Mouse (Mus musculus): ENCODE results near the gene Rnase2b. TPM values are rescaled to one million over a fixed set of nuclear protein-coding genes. Genes with fewer than 3 reads are reported as not detected.
A peak's percentile ranks its signal among the peaks of the same experiment; 100 is the strongest.
"Not testable (repeated sequence)": the region's sequence is repeated elsewhere in the genome, so short reads cannot be mapped to it uniquely, and the experiment has no call there.

Rnase2b gene
- polyA plus RNA-seq (2012; ENCODE audit: insufficient read depth, insufficient read length, missing spikeins) = not detected in 2 replicates

DNA sequence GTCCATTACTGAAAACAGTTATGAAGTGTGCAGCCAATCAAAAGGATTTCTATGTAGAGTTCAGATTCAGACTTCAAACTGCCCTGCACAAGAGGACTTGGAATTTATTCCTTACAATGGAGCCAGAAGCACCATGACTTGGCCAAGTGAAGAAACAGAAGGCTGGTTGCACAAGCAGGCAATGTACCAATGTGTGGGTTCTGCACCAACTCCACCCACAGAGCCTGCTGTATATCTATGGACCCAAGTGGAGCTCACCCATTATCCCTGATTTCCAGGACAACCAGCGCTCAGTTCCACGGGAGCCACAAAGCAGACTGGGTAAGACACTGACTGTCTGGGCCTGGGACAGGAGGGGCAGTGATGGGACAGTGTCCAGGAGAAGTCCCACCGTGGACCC, at the start of gene Rnase2b:
TSS of gene Rnase2b (plus strand) at position 285 of the 400 bp plus-strand sequence.
- Histone ChIP-seq H3K27ac (ENCODE audit: insufficient read depth, low read depth, low read length) (peak within 1 kb of the TSS; percentile 82), H3K4me1 (ENCODE audit: control insufficient read depth, insufficient read depth, low read length) (peaks cover 45% of the 10 kb centered on the region)
- not testable (repeated sequence) for H3K4me3 ChIP-seq (ENCODE audit: insufficient read depth, low read length)

DNA sequence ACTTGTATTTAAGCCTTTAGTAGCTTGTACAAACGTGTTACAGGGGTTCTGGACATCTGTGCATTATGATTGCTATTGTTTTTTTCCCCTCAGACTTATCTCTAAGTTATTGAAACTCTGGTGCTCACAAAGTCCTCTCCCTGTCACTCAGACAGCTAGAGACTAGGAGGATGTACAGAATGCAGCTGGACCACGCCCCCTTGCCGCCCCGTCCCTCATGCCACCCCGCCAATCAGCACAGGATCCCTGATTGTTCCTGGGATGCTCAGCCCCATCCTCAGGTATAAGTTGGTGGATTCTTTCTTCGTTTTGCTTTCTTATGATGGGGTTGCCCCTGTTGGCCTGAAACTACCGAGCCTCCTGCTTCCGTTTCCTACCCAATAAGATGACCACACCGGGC, 48.6 kb upstream of the Rnase2b start:
- Histone ChIP-seq H3K4me1 (ENCODE audit: control insufficient read depth, insufficient read depth, low read length) (peaks cover 7% of the 10 kb centered on the region), H3K27ac (ENCODE audit: insufficient read depth, low read depth, low read length) (no peak overlapping the region), H3K4me3 (ENCODE audit: insufficient read depth, low read length) (no peak overlapping the region)
- no peak for TF ChIP-seq CTCF (IDR thresholded peaks at IDR 0.05; ENCODE audit: low read depth, low read length)
- no peak for TF ChIP-seq POLR2A (IDR thresholded peaks at IDR 0.05; ENCODE audit: borderline replicate concordance, low read depth, low read length)

DNA sequence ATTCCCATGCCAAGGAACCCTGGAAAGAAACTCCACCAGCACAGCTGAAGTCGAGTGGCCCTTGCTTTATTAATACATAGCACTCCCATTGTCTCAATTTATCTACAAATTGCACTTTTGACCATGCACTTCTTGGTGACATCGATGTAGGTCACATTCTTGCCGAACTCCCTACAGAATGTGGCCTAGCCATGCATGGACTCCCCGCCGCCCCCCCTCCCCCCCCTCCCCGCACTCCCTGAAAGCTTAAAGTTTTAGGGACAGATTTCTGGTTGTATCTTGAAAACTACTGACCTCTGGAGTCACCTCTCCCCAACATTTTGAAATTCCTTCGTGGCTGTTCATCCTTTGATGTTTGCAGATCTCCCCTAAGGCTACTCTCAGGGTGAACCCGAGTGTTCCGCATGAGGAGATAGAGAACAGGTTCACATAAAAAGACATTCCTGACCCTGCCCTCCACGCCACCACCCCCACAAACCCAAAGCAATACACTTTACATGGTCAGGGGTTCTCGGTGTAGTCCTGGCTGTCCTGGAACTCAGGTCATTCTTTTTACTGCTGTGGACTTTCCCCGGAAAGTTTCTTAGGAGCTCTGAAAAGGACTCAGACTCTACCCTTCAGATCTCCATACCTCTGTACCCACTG, 48.0 kb upstream of the Rnase2b start, which contains the start of gene Eddm3b:
TSS of gene Eddm3b (plus strand) at position 511 of the 645 bp plus-strand sequence.
- Histone ChIP-seq H3K4me1 (ENCODE audit: control insufficient read depth, insufficient read depth, low read length) (peaks cover 7% of the 10 kb centered on the region), H3K27ac (ENCODE audit: insufficient read depth, low read depth, low read length) (no peak within 1 kb of the TSS), H3K4me3 (ENCODE audit: insufficient read depth, low read length) (no peak within 1 kb of the TSS)
- TF ChIP-seq CTCF (IDR thresholded peaks at IDR 0.05; ENCODE audit: low read depth, low read length) (no peak), POLR2A (IDR thresholded peaks at IDR 0.05; ENCODE audit: borderline replicate concordance, low read depth, low read length) (no peak)

DNA sequence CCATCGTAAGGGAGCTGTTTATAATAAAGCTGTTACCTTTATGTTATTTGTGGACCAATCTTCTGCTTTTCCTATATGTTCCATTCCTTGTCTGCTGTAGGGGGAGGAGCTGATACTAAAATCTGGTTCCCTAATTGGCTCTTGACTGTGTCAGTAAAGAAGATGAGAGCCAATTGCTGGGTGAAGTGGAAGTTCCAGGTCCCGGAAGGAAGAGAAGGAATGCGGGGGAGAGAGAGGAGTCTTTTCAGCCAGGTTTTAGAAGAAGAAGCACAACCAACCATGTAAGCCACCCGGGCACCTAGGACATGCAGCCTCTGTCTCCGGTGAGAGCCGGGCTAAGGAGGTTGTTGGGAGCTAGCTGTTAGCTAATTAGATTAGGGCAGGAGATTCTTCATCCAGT, 36.4 kb upstream of the Rnase2b start:
- Histone ChIP-seq H3K4me3 (ENCODE audit: insufficient read depth, low read length) (no peak overlapping the region), H3K27ac (ENCODE audit: insufficient read depth, low read depth, low read length) (no peak overlapping the region), H3K4me1 (ENCODE audit: control insufficient read depth, insufficient read depth, low read length) (peaks cover 21% of the 10 kb centered on the region)
- TF ChIP-seq CTCF (IDR thresholded peaks at IDR 0.05; ENCODE audit: low read depth, low read length) = no peak
- no peak for TF ChIP-seq POLR2A (IDR thresholded peaks at IDR 0.05; ENCODE audit: borderline replicate concordance, low read depth, low read length)

DNA sequence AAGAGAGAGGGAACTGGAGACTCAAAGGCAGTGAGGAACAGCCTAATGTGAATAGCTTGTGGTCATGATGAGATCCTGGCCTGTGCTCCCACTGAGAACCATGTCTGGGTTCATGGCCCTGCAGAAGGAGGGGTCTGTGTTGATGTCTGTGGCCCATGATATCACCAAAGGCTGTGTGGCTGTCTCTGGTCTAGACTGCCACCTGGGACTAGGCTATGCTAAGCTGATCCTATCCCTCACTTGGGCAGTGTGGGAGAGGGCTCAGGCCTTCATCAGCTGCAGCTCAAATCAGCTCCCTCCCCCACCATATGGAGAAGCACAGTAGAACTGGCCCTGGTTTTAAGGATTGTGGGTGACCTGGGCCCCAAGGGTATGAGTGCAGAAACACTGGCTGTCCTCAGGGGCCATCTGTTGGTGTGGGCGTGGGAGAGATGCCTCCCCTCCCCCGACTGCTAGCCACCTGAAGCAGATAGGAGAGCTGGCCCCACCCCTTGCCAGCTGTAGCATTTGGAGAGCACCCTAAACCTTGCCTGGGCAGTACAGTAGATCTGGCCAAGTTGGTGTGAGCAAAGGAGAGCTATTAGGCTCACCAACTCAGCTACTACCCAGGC, 34.3 kb upstream of the Rnase2b start:
- TF ChIP-seq POLR2A (IDR thresholded peaks at IDR 0.05; ENCODE audit: borderline replicate concordance, low read depth, low read length) (no peak), CTCF (IDR thresholded peaks at IDR 0.05; ENCODE audit: low read depth, low read length) (no peak)
- H3K27ac ChIP-seq (ENCODE audit: insufficient read depth, low read depth, low read length) = peak overlapping the region; percentile 68
- H3K4me1 ChIP-seq (ENCODE audit: control insufficient read depth, insufficient read depth, low read length) = peaks cover 27% of the 10 kb centered on the region
- no peak overlapping the region for H3K4me3 ChIP-seq (ENCODE audit: insufficient read depth, low read length)

DNA sequence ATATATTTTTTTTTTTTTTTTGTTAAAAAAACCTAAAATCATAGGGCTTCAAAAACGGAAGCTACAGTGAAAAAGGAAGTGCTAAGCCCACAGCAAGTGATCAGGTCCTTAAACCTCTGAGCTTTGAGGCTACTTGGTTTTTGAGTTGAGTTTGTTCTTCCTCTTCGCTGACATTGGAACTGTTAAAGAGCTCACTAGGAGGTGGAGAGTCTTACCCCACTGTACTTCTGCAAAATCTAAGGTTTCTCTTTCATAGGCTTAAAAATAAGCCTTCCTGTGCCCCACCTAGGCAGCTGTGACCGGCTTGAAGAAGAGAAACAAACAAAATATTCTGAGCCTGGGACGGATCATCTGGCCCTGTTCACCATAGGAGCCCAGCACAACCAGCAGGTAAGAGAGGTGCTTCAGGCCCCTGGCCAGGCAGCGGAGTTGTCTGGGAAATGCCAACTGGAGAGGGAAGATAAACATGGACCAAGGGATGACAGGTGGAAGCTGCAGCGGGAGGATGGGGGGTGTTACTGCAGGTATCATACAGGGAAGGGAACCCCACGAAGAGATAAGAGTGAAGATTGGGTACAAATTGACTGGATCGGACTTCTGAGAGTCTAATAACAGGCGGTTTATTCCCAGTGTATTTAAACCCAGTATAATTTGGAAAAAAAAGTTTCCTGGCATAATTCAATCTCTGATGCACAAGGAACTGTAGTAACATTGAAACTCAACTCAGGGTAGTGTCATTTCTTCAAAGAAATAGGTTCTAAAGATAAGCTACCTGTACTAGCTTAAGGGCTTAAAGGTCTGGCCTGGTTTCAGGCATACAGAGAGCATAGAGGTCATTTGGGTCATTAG, 33.1 kb upstream of the Rnase2b start:
- Histone ChIP-seq H3K4me3 (ENCODE audit: insufficient read depth, low read length) (peak overlapping the region; percentile 40), H3K4me1 (ENCODE audit: control insufficient read depth, insufficient read depth, low read length) (peaks cover 27% of the 10 kb centered on the region), H3K27ac (ENCODE audit: insufficient read depth, low read depth, low read length) (peak overlapping the region; percentile 83)
- no peak for TF ChIP-seq POLR2A (IDR thresholded peaks at IDR 0.05; ENCODE audit: borderline replicate concordance, low read depth, low read length)
- TF ChIP-seq CTCF (IDR thresholded peaks at IDR 0.05; ENCODE audit: low read depth, low read length) = no peak

DNA sequence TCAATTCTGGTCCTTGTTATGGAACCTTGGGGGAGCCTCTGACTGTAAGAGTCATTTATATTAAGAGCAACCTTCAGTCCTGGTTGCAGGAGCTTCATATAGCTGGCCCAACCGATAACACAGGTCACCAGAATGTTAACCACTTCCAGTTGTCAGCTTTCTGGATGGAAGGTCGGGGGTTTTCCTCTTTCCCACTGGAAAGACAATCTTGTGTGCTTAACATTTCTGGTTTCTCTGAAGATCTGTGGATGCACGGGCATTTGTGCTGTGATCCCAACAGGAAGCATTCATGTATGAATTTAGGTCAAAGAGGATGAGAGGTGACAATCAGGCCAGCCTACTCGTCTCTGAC, 32.5 kb upstream of the Rnase2b start:
- Histone ChIP-seq H3K27ac (ENCODE audit: insufficient read depth, low read depth, low read length) (peak overlapping the region; percentile 83), H3K4me1 (ENCODE audit: control insufficient read depth, insufficient read depth, low read length) (peaks cover 27% of the 10 kb centered on the region), H3K4me3 (ENCODE audit: insufficient read depth, low read length) (no peak overlapping the region)
- TF ChIP-seq CTCF (IDR thresholded peaks at IDR 0.05; ENCODE audit: low read depth, low read length) = no peak
- no peak for TF ChIP-seq POLR2A (IDR thresholded peaks at IDR 0.05; ENCODE audit: borderline replicate concordance, low read depth, low read length)

DNA sequence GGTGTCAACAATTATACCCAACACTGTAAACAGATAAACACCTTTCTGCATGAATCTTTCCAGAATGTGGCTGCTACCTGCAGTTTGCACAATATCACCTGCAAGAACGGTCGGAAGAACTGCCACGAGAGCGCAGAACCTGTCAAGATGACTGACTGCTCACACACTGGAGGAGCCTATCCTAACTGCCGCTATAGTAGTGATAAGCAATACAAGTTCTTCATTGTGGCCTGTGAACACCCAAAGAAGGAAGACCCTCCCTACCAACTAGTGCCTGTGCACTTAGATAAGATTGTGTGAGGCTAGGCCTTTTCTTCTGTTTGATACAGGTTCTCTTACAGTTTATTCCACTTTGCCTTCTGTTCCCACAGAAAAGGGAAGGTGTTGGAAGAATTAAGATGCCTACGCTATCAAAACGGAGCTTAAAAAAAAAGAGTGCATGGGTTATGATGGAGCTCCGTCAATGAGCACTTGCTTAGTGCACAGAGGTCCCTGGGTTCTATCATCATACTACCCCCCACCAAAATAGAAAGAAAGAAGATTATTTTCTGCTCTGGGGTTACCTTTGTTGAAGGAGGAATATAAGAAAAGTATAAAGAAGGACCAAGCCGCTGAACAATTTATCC, 31.6 kb upstream of the Rnase2b start:
- TF ChIP-seq POLR2A (IDR thresholded peaks at IDR 0.05; ENCODE audit: borderline replicate concordance, low read depth, low read length) = no peak
- TF ChIP-seq CTCF (IDR thresholded peaks at IDR 0.05; ENCODE audit: low read depth, low read length) = no peak
- Histone ChIP-seq H3K4me1 (ENCODE audit: control insufficient read depth, insufficient read depth, low read length) (peaks cover 27% of the 10 kb centered on the region), H3K4me3 (ENCODE audit: insufficient read depth, low read length) (no peak overlapping the region), H3K27ac (ENCODE audit: insufficient read depth, low read depth, low read length) (no peak overlapping the region)

DNA sequence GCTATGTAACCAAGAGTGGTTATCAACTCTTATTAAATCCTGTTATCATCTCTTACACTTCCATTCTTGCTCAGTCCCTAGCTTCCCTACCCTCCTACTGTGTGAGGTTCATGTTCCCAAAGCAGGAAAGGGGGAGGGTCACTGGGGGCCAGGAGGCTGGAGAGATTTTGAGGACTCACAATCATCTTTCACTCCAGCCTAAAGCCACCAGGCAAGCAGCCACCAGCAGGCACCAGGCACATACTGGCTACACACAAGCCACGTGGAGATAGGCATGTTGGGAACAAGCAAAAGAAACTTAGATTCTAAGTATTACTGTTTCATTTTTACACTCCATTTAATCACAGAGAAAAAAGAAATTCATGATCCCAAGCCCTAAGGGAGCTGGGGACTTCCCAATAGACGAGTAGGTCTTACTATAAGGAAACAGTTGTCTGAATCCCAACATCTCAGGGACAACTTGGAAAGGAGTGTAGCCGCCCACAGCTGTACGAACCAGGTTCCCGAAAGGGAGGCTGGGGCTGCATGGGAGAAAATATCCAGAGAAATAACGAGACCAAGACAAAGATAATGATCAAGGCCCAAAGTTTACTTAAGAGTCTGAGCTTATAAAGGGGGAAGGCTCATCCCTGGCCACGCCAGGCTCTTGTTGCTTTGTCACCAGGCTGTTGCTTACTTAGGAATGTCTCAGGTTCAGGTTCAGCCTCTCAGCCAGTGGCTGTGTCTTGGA, 30.8 kb upstream of the Rnase2b start:
- H3K27ac ChIP-seq (ENCODE audit: insufficient read depth, low read depth, low read length) = no peak overlapping the region
- no peak overlapping the region for H3K4me3 ChIP-seq (ENCODE audit: insufficient read depth, low read length)
- no peak for TF ChIP-seq CTCF (IDR thresholded peaks at IDR 0.05; ENCODE audit: low read depth, low read length)
- TF ChIP-seq POLR2A (IDR thresholded peaks at IDR 0.05; ENCODE audit: borderline replicate concordance, low read depth, low read length) = no peak
- peaks cover 27% of the 10 kb centered on the region for H3K4me1 ChIP-seq (ENCODE audit: control insufficient read depth, insufficient read depth, low read length)

All from bone marrow macrophage, adult 2 months (primary cell).